Mouse (Mus musculus): Measurements from ENCODE around the gene Olfr434. TPM values are rescaled to one million over a fixed set of nuclear protein-coding genes. Genes with fewer than 3 reads are reported as not detected.
"Not testable (repeated sequence)": the region's sequence is repeated elsewhere in the genome, so short reads cannot be mapped to it uniquely, and the experiment has no call there.

Olfr434 gene
- polyA plus RNA-seq (2016; fragmentation: Nextera tagmentation; extraction: Ambion mirVana) = not detected in 2 replicates

GRCm38 (mm10) chr6:43212873-43213272 is at the start of gene Olfr434:
Gene Olfr434 (plus strand): TSS chr6:43213021.
- not testable (repeated sequence) for H3K4me3 ChIP-seq (replicated peaks); H3K27me3 ChIP-seq; H3K27ac ChIP-seq; H3K36me3 ChIP-seq (replicated peaks); H3K4me2 ChIP-seq; H3K9ac ChIP-seq; H3K9me3 ChIP-seq; ATAC-seq (ENCODE audit: low FRiP score); H3K4me1 ChIP-seq

- Histone ChIP-seq H3K27ac (no peak overlapping the region), H3K4me1 (no peaks in the 10 kb centered on the region), H3K4me3 (replicated peaks) (no peak overlapping the region), H3K27me3 (no peaks in the 10 kb centered on the region), H3K9ac (no peak overlapping the region), H3K36me3 (replicated peaks) (no peaks in the 10 kb centered on the region), H3K9me3 (no peaks in the 10 kb centered on the region), H3K4me2 (no peak overlapping the region)
- WGBS = 94% methylated on average over 4 of the region's 4 CpGs
- no peak for ATAC-seq (ENCODE audit: low FRiP score)
Measured at GRCm38 (mm10) chr6:43167246-43167645, 45.6 kb upstream of the Olfr434 start.

- Histone ChIP-seq H3K4me2 (no peak within 1 kb of the TSS), H3K4me1 (no peaks in the 10 kb centered on the region), H3K9me3 (no peaks in the 10 kb centered on the region), H3K27ac (no peak within 1 kb of the TSS), H3K27me3 (no peaks in the 10 kb centered on the region), H3K9ac (no peak within 1 kb of the TSS), H3K36me3 (replicated peaks) (no peaks in the 10 kb centered on the region), H3K4me3 (replicated peaks) (no peak within 1 kb of the TSS)
- no peak for ATAC-seq (ENCODE audit: low FRiP score)
- WGBS = 76% methylated on average over 4 of the region's 4 CpGs
Measured at GRCm38 (mm10) chr6:43171840-43172239, 41.0 kb upstream of the Olfr434 start, which contains the start of gene Olfr13. Gene Olfr13 (plus strand): TSS chr6:43172140.

- Histone ChIP-seq H3K27me3 (no peaks in the 10 kb centered on the region), H3K4me3 (replicated peaks) (no peak overlapping the region), H3K27ac (no peak overlapping the region), H3K9ac (no peak overlapping the region), H3K4me1 (peaks cover 4% of the 10 kb centered on the region; the same call in 1 of the 2 replicates), H3K9me3 (no peaks in the 10 kb centered on the region), H3K36me3 (replicated peaks) (no peaks in the 10 kb centered on the region), H3K4me2 (no peak overlapping the region)
- ATAC-seq (ENCODE audit: low FRiP score) = no peak
- WGBS = 64% methylated on average over 1 of the region's 1 CpGs
Measured at GRCm38 (mm10) chr6:43178129-43178528, 34.7 kb upstream of the Olfr434 start.

- no peak overlapping the region for H3K4me3 ChIP-seq (replicated peaks)
- H3K9me3 ChIP-seq = no peaks in the 10 kb centered on the region
- no peak for ATAC-seq (ENCODE audit: low FRiP score)
- no peak overlapping the region for H3K27ac ChIP-seq
- 49% methylated on average over 6 of the region's 6 CpGs for WGBS
- no peaks in the 10 kb centered on the region for H3K27me3 ChIP-seq
- H3K9ac ChIP-seq = no peak overlapping the region
- no peaks in the 10 kb centered on the region for H3K36me3 ChIP-seq (replicated peaks)
- H3K4me2 ChIP-seq = no peak overlapping the region
- H3K4me1 ChIP-seq = peaks cover 4% of the 10 kb centered on the region; the same call in 1 of the 2 replicates
Measured at GRCm38 (mm10) chr6:43178584-43179501, 34.0 kb upstream of the Olfr434 start.

GRCm38 (mm10) chr6:43190986-43191385 is 21.8 kb upstream of the Olfr434 start:
- Histone ChIP-seq H3K4me2 (no peak overlapping the region), H3K4me1 (no peaks in the 10 kb centered on the region), H3K27ac (no peak overlapping the region), H3K9ac (no peak overlapping the region), H3K36me3 (replicated peaks) (no peaks in the 10 kb centered on the region), H3K9me3 (no peaks in the 10 kb centered on the region), H3K4me3 (replicated peaks) (no peak overlapping the region), H3K27me3 (no peaks in the 10 kb centered on the region)
- WGBS = 91% methylated on average over 3 of the region's 3 CpGs
- no peak for ATAC-seq (ENCODE audit: low FRiP score)

- Histone ChIP-seq H3K36me3 (replicated peaks) (no peaks in the 10 kb centered on the region), H3K27ac (no peak within 1 kb of the TSS), H3K9me3 (no peaks in the 10 kb centered on the region), H3K9ac (no peak within 1 kb of the TSS), H3K4me1 (no peaks in the 10 kb centered on the region), H3K4me3 (replicated peaks) (no peak within 1 kb of the TSS), H3K27me3 (no peaks in the 10 kb centered on the region), H3K4me2 (no peak within 1 kb of the TSS)
- ATAC-seq (ENCODE audit: low FRiP score) = no peak
Measured at GRCm38 (mm10) chr6:43196781-43197180, 16.0 kb upstream of the Olfr434 start, which contains the start of gene Olfr435. Gene Olfr435 (plus strand): TSS chr6:43197146.

GRCm38 (mm10) chr6:43198094-43198493 is 14.7 kb upstream of the Olfr434 start:
- Histone ChIP-seq H3K4me2 (no peak overlapping the region), H3K4me1 (no peaks in the 10 kb centered on the region), H3K36me3 (replicated peaks) (no peaks in the 10 kb centered on the region), H3K27me3 (no peaks in the 10 kb centered on the region), H3K27ac (no peak overlapping the region), H3K9me3 (no peaks in the 10 kb centered on the region), H3K9ac (no peak overlapping the region), H3K4me3 (replicated peaks) (no peak overlapping the region)
- no peak for ATAC-seq (ENCODE audit: low FRiP score)
- 84% methylated on average over 3 of the region's 3 CpGs for WGBS

- no peak for ATAC-seq (ENCODE audit: low FRiP score)
- Histone ChIP-seq H3K4me3 (replicated peaks) (no peak overlapping the region), H3K9ac (no peak overlapping the region), H3K36me3 (replicated peaks) (no peaks in the 10 kb centered on the region), H3K4me1 (no peaks in the 10 kb centered on the region), H3K4me2 (no peak overlapping the region), H3K27ac (no peak overlapping the region), H3K9me3 (no peaks in the 10 kb centered on the region), H3K27me3 (no peaks in the 10 kb centered on the region)
Measured at GRCm38 (mm10) chr6:43202786-43203185, 10.0 kb upstream of the Olfr434 start.

- Histone ChIP-seq H3K4me2 (no peak overlapping the region), H3K9ac (no peak overlapping the region), H3K36me3 (replicated peaks) (no peaks in the 10 kb centered on the region), H3K4me1 (no peaks in the 10 kb centered on the region), H3K4me3 (replicated peaks) (no peak overlapping the region), H3K27me3 (no peaks in the 10 kb centered on the region), H3K9me3 (no peaks in the 10 kb centered on the region), H3K27ac (no peak overlapping the region)
- WGBS = 30% methylated on average over 2 of the region's 2 CpGs
- ATAC-seq (ENCODE audit: low FRiP score) = no peak
Measured at GRCm38 (mm10) chr6:43205355-43205754, 7.5 kb upstream of the Olfr434 start.

- WGBS = 94% methylated on average over 1 of the region's 1 CpGs
- not testable (repeated sequence) for H3K27ac ChIP-seq; H3K4me3 ChIP-seq (replicated peaks); H3K4me2 ChIP-seq; H3K9me3 ChIP-seq; H3K4me1 ChIP-seq; H3K27me3 ChIP-seq; H3K36me3 ChIP-seq (replicated peaks); H3K9ac ChIP-seq; ATAC-seq (ENCODE audit: low FRiP score)
Measured at GRCm38 (mm10) chr6:43231255-43231654, 18.4 kb downstream of the Olfr434 start, which contains the start of gene Olfr47. Gene Olfr47 (plus strand): TSS chr6:43231529.

- no peak overlapping the region for H3K9ac ChIP-seq
- H3K27me3 ChIP-seq = no peaks in the 10 kb centered on the region
- no peaks in the 10 kb centered on the region for H3K36me3 ChIP-seq (replicated peaks)
- ATAC-seq (ENCODE audit: low FRiP score) = no peak
- H3K27ac ChIP-seq = no peak overlapping the region
- no peak overlapping the region for H3K4me3 ChIP-seq (replicated peaks)
- no peaks in the 10 kb centered on the region for H3K4me1 ChIP-seq
- no peaks in the 10 kb centered on the region for H3K9me3 ChIP-seq
- no peak overlapping the region for H3K4me2 ChIP-seq
- 18% methylated on average over 4 of the region's 4 CpGs for WGBS
Measured at GRCm38 (mm10) chr6:43242061-43242460, 29.2 kb downstream of the Olfr434 start.

GRCm38 (mm10) chr6:43247396-43247795 is 34.6 kb downstream of the Olfr434 start:
- H3K27me3 ChIP-seq = no peaks in the 10 kb centered on the region
- H3K27ac ChIP-seq = no peak overlapping the region
- H3K36me3 ChIP-seq (replicated peaks) = no peaks in the 10 kb centered on the region
- no peak overlapping the region for H3K4me2 ChIP-seq
- H3K9ac ChIP-seq = no peak overlapping the region
- 76% methylated on average over 3 of the region's 3 CpGs for WGBS
- no peak for ATAC-seq (ENCODE audit: low FRiP score)
- H3K9me3 ChIP-seq = no peaks in the 10 kb centered on the region
- no peaks in the 10 kb centered on the region for H3K4me1 ChIP-seq
- H3K4me3 ChIP-seq (replicated peaks) = no peak overlapping the region
